Mouse (Mus musculus) liver, embryonic 15.5 days (tissue): ENCODE data around the gene Olfr1189. TPM values are rescaled to one million over a fixed set of nuclear protein-coding genes. Genes with fewer than 3 reads are reported as not detected.
"Not testable (repeated sequence)": the region's sequence is repeated elsewhere in the genome, so short reads cannot be mapped to it uniquely, and the experiment has no call there.

Experiments used
- ATAC-seq: fragments of 200-750 bp; cut with Nextera tagmentation; 2 replicates; pipeline ENCODE4 v1.8.0; 2017; ENCODE audit warnings: moderate number of reproducible peaks, mild to moderate bottlenecking, moderate library complexity; ENCODE audit not compliant: insufficient read depth
- H3K27ac ChIP-seq: fragments of 300-500 bp; sonication (generic); replicated peaks from 2 replicates; pipeline ENCODE4 v1.5.1; 2015; ENCODE audit warnings: mild to moderate bottlenecking, inconsistent platforms
- H3K27me3 ChIP-seq: fragments of 300-500 bp; sonication (generic); 2 replicates; pipeline ENCODE4 v1.6.1; 2015; ENCODE audit warnings: mild to moderate bottlenecking, inconsistent platforms
- H3K36me3 ChIP-seq: fragments of 300-500 bp; sonication (generic); replicated peaks from 2 replicates; pipeline ENCODE4 v1.6.1; 2015; ENCODE audit warnings: moderate library complexity, mild to moderate bottlenecking, inconsistent platforms
- H3K4me1 ChIP-seq: fragments of 300-500 bp; sonication (generic); replicated peaks from 2 replicates; pipeline ENCODE4 v1.6.1; 2015; ENCODE audit warnings: inconsistent platforms
- H3K4me2 ChIP-seq: fragments of 300-500 bp; sonication (generic); 2 replicates; pipeline ENCODE4 v1.6.1; 2015; ENCODE audit warnings: moderate library complexity, mild to moderate bottlenecking, inconsistent platforms
- H3K4me3 ChIP-seq: fragments of 300-500 bp; sonication (generic); replicated peaks from 2 replicates; pipeline ENCODE4 v1.5.1; 2015; ENCODE audit warnings: mild to moderate bottlenecking, inconsistent platforms
- H3K9ac ChIP-seq: fragments of 300-500 bp; sonication (generic); 2 replicates; pipeline ENCODE4 v1.6.1; 2015; ENCODE audit warnings: moderate library complexity, mild to moderate bottlenecking, inconsistent platforms
- H3K9me3 ChIP-seq: fragments of 300-500 bp; sonication (generic); replicated peaks from 2 replicates; pipeline ENCODE4 v1.6.1; 2016; ENCODE audit warnings: inconsistent platforms
- WGBS: fragments of 180-500 bp; shearing (Covaris S2); methylation state at CpG from one replicate; pipeline ENCODE4 v1.1.7; 2015; ENCODE audit warnings: mixed read lengths; ENCODE audit not compliant: insufficient replicate concordance; 5-methylcytosine and 5-hydroxymethylcytosine counted together
- polyA plus RNA-seq: library from polyadenylated mRNA; unstranded; fragments of >200 nt; fragmentation: Nextera tagmentation; extraction: Ambion mirVana; gene quantifications from 2 replicates; pipeline ENCODE4 v1.2.1, GENCODE M21; 2015

Olfr1189 gene
- not detected in 2 replicates for polyA plus RNA-seq

DNA sequence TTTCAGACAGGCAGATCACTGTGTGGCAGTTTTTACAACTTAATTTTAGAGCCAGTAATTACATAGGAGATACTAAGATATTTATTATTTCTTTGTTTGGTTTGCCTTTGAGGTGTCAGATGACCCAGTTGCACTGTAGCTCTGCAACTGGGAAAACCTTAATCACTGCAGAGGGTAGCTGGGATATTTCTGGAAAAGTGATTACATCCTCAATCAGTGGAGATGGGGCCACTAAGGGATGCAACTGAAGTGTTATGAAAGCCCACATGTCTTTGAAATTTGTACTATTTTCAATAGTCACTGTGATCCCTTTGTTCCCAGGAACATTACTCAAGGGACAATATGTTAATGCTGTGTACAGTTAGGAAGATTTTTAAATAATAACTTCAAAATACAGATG, at the start of gene Olfr1189:
Gene Olfr1189, plus strand, starts transcription at position 301 of the 400 bp plus-strand sequence.
- no peak within 1 kb of the TSS for H3K27ac ChIP-seq
- no peaks in the 10 kb centered on the region for H3K9me3 ChIP-seq
- H3K27me3 ChIP-seq = no peaks in the 10 kb centered on the region
- H3K9ac ChIP-seq = no peak within 1 kb of the TSS
- H3K4me2 ChIP-seq = no peak within 1 kb of the TSS
- no peak for ATAC-seq
- no peaks in the 10 kb centered on the region for H3K36me3 ChIP-seq
- no peaks in the 10 kb centered on the region for H3K4me1 ChIP-seq
- no peak within 1 kb of the TSS for H3K4me3 ChIP-seq

DNA sequence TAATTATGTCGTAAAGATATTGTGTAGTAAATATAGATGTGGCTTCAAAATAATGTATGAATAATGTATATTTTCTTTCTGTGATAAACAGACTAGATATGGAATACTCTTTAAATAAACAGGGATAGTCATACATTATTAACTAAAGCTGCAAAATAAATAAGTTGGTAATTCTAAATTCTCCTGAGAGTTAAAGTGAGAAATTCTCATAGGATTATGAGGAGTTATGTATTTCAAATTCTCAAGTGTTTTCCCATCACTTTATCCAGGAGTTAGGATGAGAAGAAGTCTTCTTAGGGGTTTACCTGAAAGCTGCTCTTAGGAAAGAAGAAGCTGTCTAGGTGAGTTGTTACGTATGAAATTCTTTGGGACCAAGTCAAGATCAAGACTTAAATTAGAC, 29.6 kb upstream of the Olfr1189 start, which contains the start of gene Olfr1188:
Gene Olfr1188, plus strand, starts transcription at position 301 of the 400 bp plus-strand sequence.
- WGBS = 56% methylated on average over 2 of the region's 2 CpGs
- H3K4me3 ChIP-seq = no peak within 1 kb of the TSS
- no peak within 1 kb of the TSS for H3K9ac ChIP-seq
- H3K36me3 ChIP-seq = no peaks in the 10 kb centered on the region
- H3K27ac ChIP-seq = no peak within 1 kb of the TSS
- no peak for ATAC-seq
- no peaks in the 10 kb centered on the region for H3K27me3 ChIP-seq
- no peaks in the 10 kb centered on the region for H3K4me1 ChIP-seq
- no peak within 1 kb of the TSS for H3K4me2 ChIP-seq
- H3K9me3 ChIP-seq = no peaks in the 10 kb centered on the region

DNA sequence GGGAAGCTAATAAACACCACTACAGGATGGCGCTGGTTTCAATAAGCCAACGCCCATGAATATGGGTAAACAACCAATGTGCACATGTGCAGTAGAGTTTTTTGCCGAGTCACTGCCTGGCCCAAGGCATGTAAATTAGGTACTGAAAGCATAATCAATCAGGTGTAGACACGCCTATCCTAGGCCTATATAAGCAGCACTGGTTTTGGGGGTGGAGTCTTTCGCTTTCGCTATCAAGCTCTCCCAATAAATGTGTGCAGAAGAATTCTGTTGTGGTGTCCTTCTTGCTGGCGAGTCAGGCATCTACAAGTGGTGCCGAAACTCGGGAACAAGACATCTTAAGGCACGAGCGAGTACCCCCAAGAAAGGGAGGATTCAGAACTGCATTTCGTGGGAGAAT, 13.6 kb upstream of the Olfr1189 start:
- ATAC-seq, H3K4me1 ChIP-seq, H3K36me3 ChIP-seq, H3K9me3 ChIP-seq, H3K4me2 ChIP-seq, H3K9ac ChIP-seq, H3K27ac ChIP-seq, H3K27me3 ChIP-seq, H3K4me3 ChIP-seq: not testable (repeated sequence)
- WGBS = 70% methylated on average over 12 of the region's 12 CpGs

DNA sequence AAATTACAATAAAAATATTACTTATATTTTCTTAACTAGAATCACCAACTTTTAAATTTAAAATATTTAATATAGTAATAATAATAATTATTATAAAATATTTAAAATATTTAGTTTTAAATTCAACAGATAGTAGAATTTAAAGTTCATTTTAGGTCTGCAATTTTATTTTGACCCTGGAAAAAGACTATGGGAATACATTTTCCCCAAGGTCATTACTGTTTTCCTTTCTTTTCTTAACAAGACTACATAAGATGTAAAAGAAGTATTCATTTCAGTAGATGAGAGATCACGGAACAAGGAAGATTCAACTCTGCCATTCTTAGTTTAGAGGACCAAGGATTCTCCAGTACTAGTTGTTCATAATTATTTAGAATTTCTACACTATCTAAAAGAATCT, 54.0 kb downstream of the Olfr1189 start, which contains the start of gene Olfr1191-ps1:
Gene Olfr1191-ps1, plus strand, starts transcription at position 301 of the 400 bp plus-strand sequence.
- WGBS = 67% methylated on average over 1 of the region's 1 CpGs

More for the DNA sequence above, 54.0 kb downstream of the Olfr1189 start, which contains the start of gene Olfr1191-ps1:
- H3K4me1 ChIP-seq, H3K9me3 ChIP-seq, H3K4me2 ChIP-seq, H3K36me3 ChIP-seq, H3K4me3 ChIP-seq, H3K27ac ChIP-seq, H3K9ac ChIP-seq, H3K27me3 ChIP-seq, ATAC-seq: not testable (repeated sequence)

Other genes with a start within 250 kb of the Olfr1189 start
- not detected in 2 replicates for gene Olfr1176, start 249.7 kb upstream of the Olfr1189 start, polyA plus RNA-seq
- not detected in 2 replicates for gene Olfr1177-ps, start 240.0 kb upstream of the Olfr1189 start, polyA plus RNA-seq
- not detected in 2 replicates for gene Olfr1178, start 199.4 kb upstream of the Olfr1189 start, polyA plus RNA-seq
- not detected in 2 replicates for gene Olfr1179, start 180.0 kb upstream of the Olfr1189 start, polyA plus RNA-seq
- gene Olfr1180, start 167.3 kb upstream of the Olfr1189 start, polyA plus RNA-seq = not detected in 2 replicates
- gene Olfr1181, start 160.3 kb upstream of the Olfr1189 start, polyA plus RNA-seq = not detected in 2 replicates
- gene Gm13757, start 137.3 kb upstream of the Olfr1189 start, polyA plus RNA-seq = not detected in 2 replicates
- not detected in 2 replicates for gene Olfr1183, start 131.6 kb upstream of the Olfr1189 start, polyA plus RNA-seq
- gene Olfr1184, start 102.9 kb upstream of the Olfr1189 start, polyA plus RNA-seq = not detected in 2 replicates
- not detected in 2 replicates for gene Olfr1185-ps1, start 93.1 kb upstream of the Olfr1189 start, polyA plus RNA-seq
- gene Olfr1186, start 67.9 kb upstream of the Olfr1189 start, polyA plus RNA-seq = not detected in 2 replicates
- gene Olfr1188, start 29.5 kb upstream of the Olfr1189 start, polyA plus RNA-seq = not detected in 2 replicates
- gene Olfr1191-ps1, start 54.1 kb downstream of the Olfr1189 start, polyA plus RNA-seq = not detected in 2 replicates
- gene Olfr1192-ps1, start 62.1 kb downstream of the Olfr1189 start, polyA plus RNA-seq = not detected in 2 replicates
- not detected in 2 replicates for gene Olfr1193, start 89.2 kb downstream of the Olfr1189 start, polyA plus RNA-seq
- not detected in 2 replicates for gene Olfr1195, start 102.7 kb downstream of the Olfr1189 start, polyA plus RNA-seq
- not detected in 2 replicates for gene Olfr1196, start 118.1 kb downstream of the Olfr1189 start, polyA plus RNA-seq
- gene Olfr1197, start 145.9 kb downstream of the Olfr1189 start, polyA plus RNA-seq = not detected in 2 replicates
- not detected in 2 replicates for gene Olfr1198, start 164.9 kb downstream of the Olfr1189 start, polyA plus RNA-seq
- gene Olfr1199, start 174.0 kb downstream of the Olfr1189 start, polyA plus RNA-seq = not detected in 2 replicates
- gene Olfr1200, start 184.0 kb downstream of the Olfr1189 start, polyA plus RNA-seq = not detected in 2 replicates
- not detected in 2 replicates for gene Olfr1201, start 206.6 kb downstream of the Olfr1189 start, polyA plus RNA-seq
- gene Olfr1202, start 228.0 kb downstream of the Olfr1189 start, polyA plus RNA-seq = not detected in 2 replicates
- gene Olfr1205, start 243.3 kb downstream of the Olfr1189 start, polyA plus RNA-seq = not detected in 2 replicates